Mouse (Mus musculus) olfactory bulb, adult 2 months (tissue): ENCODE results near the gene B3gat3.

Experiments used
- CTCF ChIP-seq: fragments of 200-500 bp; IDR thresholded peaks from 2 replicates; pipeline ENCODE4 v1.5.1; 2012; ENCODE audit warnings: low read depth, mild to moderate bottlenecking, low read length, moderate library complexity; ENCODE audit not compliant: insufficient read depth
- POLR2A ChIP-seq: fragments of 200-500 bp; IDR thresholded peaks from 2 replicates; pipeline ENCODE4 v1.6.1; 2012; ENCODE audit warnings: mild to moderate bottlenecking, low read depth, low read length, moderate library complexity; ENCODE audit not compliant: insufficient read depth

DNA sequence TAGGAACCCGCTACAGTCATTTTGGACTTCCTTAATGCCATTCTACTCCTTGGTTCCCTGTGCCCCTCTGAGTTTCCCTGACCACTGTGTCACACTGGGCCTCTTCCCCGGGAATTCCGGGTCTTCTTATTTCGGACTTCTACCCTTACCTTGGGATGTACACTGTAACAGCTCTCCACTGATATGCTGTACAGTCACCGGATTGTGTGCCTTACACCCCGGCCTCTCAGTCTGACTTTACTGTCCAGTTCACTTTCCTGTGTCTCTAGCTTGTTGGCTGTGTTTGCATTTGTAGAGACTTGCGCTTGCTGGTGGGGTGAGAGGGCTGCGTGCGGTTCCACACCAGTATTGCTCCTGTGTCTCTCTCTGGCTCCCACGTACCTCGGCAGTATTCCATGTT is 9.9 kb downstream of the B3gat3 start:
- no peak for TF ChIP-seq CTCF
- no peak for TF ChIP-seq POLR2A
